Mouse (Mus musculus): ENCODE measurements around the gene Mcu. TPM values are rescaled to one million over a fixed set of nuclear protein-coding genes. Genes with fewer than 3 reads are reported as not detected.

The Mcu gene
- polyA plus RNA-seq, 1 experiment from 2014 or later = 36.0 TPM

DNA sequence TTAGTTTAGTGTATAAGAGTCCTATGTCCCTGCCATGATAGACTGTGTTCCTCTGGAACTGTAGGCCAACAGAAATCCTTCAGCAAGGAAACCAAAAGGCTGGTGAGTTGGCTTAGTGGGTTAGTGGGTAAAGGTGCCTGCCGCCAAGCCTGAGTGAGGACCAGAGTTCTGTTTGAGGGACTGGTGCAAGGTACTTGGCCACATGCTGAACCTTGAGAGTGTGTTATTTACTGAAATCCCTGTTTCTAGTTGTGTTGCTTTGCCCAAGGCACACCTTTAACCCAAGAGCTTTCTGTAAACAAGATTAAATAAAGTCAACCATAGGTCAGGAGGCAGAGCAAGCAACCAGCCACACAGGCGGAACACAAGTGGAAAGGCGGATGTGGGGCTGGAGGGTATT is 150.9 kb downstream of the Mcu start:
- no peaks in the 10 kb centered on the region for H3K27me3 ChIP-seq (ENCODE audit: control insufficient read depth, insufficient read depth, low read length)
- H3K9ac ChIP-seq (ENCODE audit: low read depth, low read length) = no peak overlapping the region
- H3K4me2 ChIP-seq (replicated peaks; ENCODE audit: low read depth, low read length) = no peak overlapping the region
- H3K9me3 ChIP-seq (ENCODE audit: control insufficient read depth, low read length) = no peaks in the 10 kb centered on the region
- WGBS = 91% methylated on average over 3 of the region's 3 CpGs
- H3K36me3 ChIP-seq (ENCODE audit: control insufficient read depth, insufficient read depth, low read length) = peaks cover 3% of the 10 kb centered on the region; the same call in 1 of the 2 replicates
- no peak overlapping the region for H3K4me3 ChIP-seq (ENCODE audit: low read length)
- H3K27ac ChIP-seq (ENCODE audit: low read depth, low read length) = no peak overlapping the region
- ATAC-seq (ENCODE audit: low FRiP score, low TSS enrichment) = no peak
- H3K4me1 ChIP-seq (ENCODE audit: control insufficient read depth, insufficient read depth, low read length) = no peaks in the 10 kb centered on the region

- 90% methylated on average over 6 of the region's 6 CpGs for WGBS
- Histone ChIP-seq H3K4me1 (ENCODE audit: control insufficient read depth, insufficient read depth, low read length) (no peaks in the 10 kb centered on the region), H3K27ac (ENCODE audit: low read depth, low read length) (no peak overlapping the region), H3K9ac (ENCODE audit: low read depth, low read length) (no peak overlapping the region), H3K36me3 (ENCODE audit: control insufficient read depth, insufficient read depth, low read length) (peaks cover 3% of the 10 kb centered on the region; the same call in 1 of the 2 replicates), H3K4me3 (ENCODE audit: low read length) (no peak overlapping the region), H3K4me2 (replicated peaks; ENCODE audit: low read depth, low read length) (no peak overlapping the region), H3K9me3 (ENCODE audit: control insufficient read depth, low read length) (no peaks in the 10 kb centered on the region), H3K27me3 (ENCODE audit: control insufficient read depth, insufficient read depth, low read length) (no peaks in the 10 kb centered on the region)
- no peak for ATAC-seq (ENCODE audit: low FRiP score, low TSS enrichment)
Observed at GRCm38 (mm10) chr10:59462307-59462706, 154.2 kb downstream of the Mcu start.

GRCm38 (mm10) chr10:59459767-59460166 is 156.7 kb downstream of the Mcu start:
- WGBS = 90% methylated on average over 12 of the region's 12 CpGs
- H3K4me2 ChIP-seq (replicated peaks; ENCODE audit: low read depth, low read length) = no peak overlapping the region
- no peak overlapping the region for H3K9ac ChIP-seq (ENCODE audit: low read depth, low read length)
- no peaks in the 10 kb centered on the region for H3K27me3 ChIP-seq (ENCODE audit: control insufficient read depth, insufficient read depth, low read length)
- no peak for ATAC-seq (ENCODE audit: low FRiP score, low TSS enrichment)
- no peaks in the 10 kb centered on the region for H3K9me3 ChIP-seq (ENCODE audit: control insufficient read depth, low read length)
- H3K4me1 ChIP-seq (ENCODE audit: control insufficient read depth, insufficient read depth, low read length) = no peaks in the 10 kb centered on the region
- peaks cover 3% of the 10 kb centered on the region; the same call in 1 of the 2 replicates for H3K36me3 ChIP-seq (ENCODE audit: control insufficient read depth, insufficient read depth, low read length)
- no peak overlapping the region for H3K4me3 ChIP-seq (ENCODE audit: low read length)
- no peak overlapping the region for H3K27ac ChIP-seq (ENCODE audit: low read depth, low read length)

DNA sequence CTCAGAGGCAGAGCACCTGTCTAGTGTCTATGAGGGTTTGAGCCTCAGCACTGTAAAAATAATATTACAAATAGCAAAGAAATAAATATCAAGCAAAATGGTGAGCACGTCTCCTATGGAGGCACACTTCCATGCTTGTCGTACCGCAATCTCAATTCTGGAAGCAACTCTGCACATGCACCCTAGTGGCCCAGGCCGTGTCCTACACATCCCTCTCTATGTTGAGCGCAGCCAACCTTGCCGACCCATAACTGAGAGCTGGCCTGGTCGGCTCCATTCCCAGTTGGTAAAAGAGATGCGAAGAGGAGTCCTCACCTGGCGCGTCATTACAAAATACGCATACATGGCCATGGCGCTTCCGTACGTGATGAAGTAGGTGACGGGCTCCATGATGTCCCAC is 161.9 kb downstream of the Mcu start:
- no peak for ATAC-seq (ENCODE audit: low FRiP score, low TSS enrichment)
- 96% methylated on average over 15 of the region's 15 CpGs for WGBS
- Histone ChIP-seq H3K9ac (ENCODE audit: low read depth, low read length) (no peak overlapping the region), H3K4me1 (ENCODE audit: control insufficient read depth, insufficient read depth, low read length) (no peaks in the 10 kb centered on the region), H3K4me2 (replicated peaks; ENCODE audit: low read depth, low read length) (no peak overlapping the region), H3K27ac (ENCODE audit: low read depth, low read length) (no peak overlapping the region), H3K4me3 (ENCODE audit: low read length) (no peak overlapping the region), H3K9me3 (ENCODE audit: control insufficient read depth, low read length) (no peaks in the 10 kb centered on the region), H3K36me3 (ENCODE audit: control insufficient read depth, insufficient read depth, low read length) (peaks cover 3% of the 10 kb centered on the region; the same call in 1 of the 2 replicates), H3K27me3 (ENCODE audit: control insufficient read depth, insufficient read depth, low read length) (no peaks in the 10 kb centered on the region)

- H3K9me3 ChIP-seq (ENCODE audit: control insufficient read depth, low read length) = no peaks in the 10 kb centered on the region
- ATAC-seq (ENCODE audit: low FRiP score, low TSS enrichment) = peak; percentile 85
- WGBS = 61% methylated on average over 5 of the region's 5 CpGs
Observed at GRCm38 (mm10) chr10:59451839-59452238, 164.7 kb downstream of the Mcu start.

GRCm38 (mm10) chr10:59447546-59447945 is 168.9 kb downstream of the Mcu start:
- Histone ChIP-seq H3K9me3 (ENCODE audit: control insufficient read depth, low read length) (no peaks in the 10 kb centered on the region), H3K4me2 (replicated peaks; ENCODE audit: low read depth, low read length) (no peak overlapping the region), H3K4me3 (ENCODE audit: low read length) (no peak overlapping the region), H3K4me1 (ENCODE audit: control insufficient read depth, insufficient read depth, low read length) (0 out of 2 replicates have a peak, but pooled peaks cover 6% of the 10 kb centered on the region), H3K27me3 (ENCODE audit: control insufficient read depth, insufficient read depth, low read length) (no peaks in the 10 kb centered on the region), H3K27ac (ENCODE audit: low read depth, low read length) (0 out of 2 replicates have a peak overlapping the region, but pooled peaks have one; percentile 24), H3K9ac (ENCODE audit: low read depth, low read length) (no peak overlapping the region), H3K36me3 (ENCODE audit: control insufficient read depth, insufficient read depth, low read length) (no peaks in the 10 kb centered on the region)
- 77% methylated on average over 9 of the region's 9 CpGs for WGBS
- no peak for ATAC-seq (ENCODE audit: low FRiP score, low TSS enrichment)

More at GRCm38 (mm10) chr10:59451839-59452238, 164.7 kb downstream of the Mcu start:
- H3K27ac ChIP-seq (ENCODE audit: low read depth, low read length) = no peak overlapping the region
- H3K4me1 ChIP-seq (ENCODE audit: control insufficient read depth, insufficient read depth, low read length) = no peaks in the 10 kb centered on the region
- H3K36me3 ChIP-seq (ENCODE audit: control insufficient read depth, insufficient read depth, low read length) = peaks cover 3% of the 10 kb centered on the region; the same call in 1 of the 2 replicates
- H3K27me3 ChIP-seq (ENCODE audit: control insufficient read depth, insufficient read depth, low read length) = no peaks in the 10 kb centered on the region
- no peak overlapping the region for H3K4me3 ChIP-seq (ENCODE audit: low read length)
- no peak overlapping the region for H3K4me2 ChIP-seq (replicated peaks; ENCODE audit: low read depth, low read length)
- no peak overlapping the region for H3K9ac ChIP-seq (ENCODE audit: low read depth, low read length)

DNA sequence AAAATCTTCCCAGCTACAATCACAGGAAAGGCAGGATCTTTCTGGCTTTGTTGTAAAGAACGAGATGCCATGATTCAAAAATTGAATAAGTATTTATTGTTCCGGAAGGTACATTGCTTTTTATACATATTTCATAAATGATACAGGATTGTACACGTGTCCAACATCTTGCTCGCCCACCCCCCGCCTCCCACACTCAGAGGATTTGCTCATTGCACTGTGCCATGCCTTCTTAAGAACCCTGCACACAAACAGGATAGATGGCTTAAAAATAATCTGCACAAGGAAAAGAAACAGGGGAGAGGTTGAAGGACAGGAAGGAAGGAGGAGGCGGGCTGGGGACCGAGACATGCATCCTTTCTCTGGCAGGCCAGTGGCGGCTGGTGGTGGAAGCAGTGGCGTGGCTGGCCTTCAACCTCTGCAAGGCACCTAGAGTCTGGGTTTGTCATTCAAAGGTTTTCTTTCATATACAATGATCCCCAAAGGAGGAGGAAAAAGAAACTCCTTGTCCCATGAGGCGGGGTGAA is 169.5 kb downstream of the Mcu start:
- H3K27ac ChIP-seq (ENCODE audit: low read depth, low read length) = no peak overlapping the region
- H3K9ac ChIP-seq (ENCODE audit: low read depth, low read length) = no peak overlapping the region
- H3K27me3 ChIP-seq (ENCODE audit: control insufficient read depth, insufficient read depth, low read length) = no peaks in the 10 kb centered on the region
- H3K4me1 ChIP-seq (ENCODE audit: control insufficient read depth, insufficient read depth, low read length) = 0 out of 2 replicates have a peak, but pooled peaks cover 6% of the 10 kb centered on the region
- WGBS = 84% methylated on average over 10 of the region's 10 CpGs
- ATAC-seq (ENCODE audit: low FRiP score, low TSS enrichment) = no peak
- no peaks in the 10 kb centered on the region for H3K36me3 ChIP-seq (ENCODE audit: control insufficient read depth, insufficient read depth, low read length)
- no peak overlapping the region for H3K4me2 ChIP-seq (replicated peaks; ENCODE audit: low read depth, low read length)
- no peak overlapping the region for H3K4me3 ChIP-seq (ENCODE audit: low read length)
- no peaks in the 10 kb centered on the region for H3K9me3 ChIP-seq (ENCODE audit: control insufficient read depth, low read length)

DNA sequence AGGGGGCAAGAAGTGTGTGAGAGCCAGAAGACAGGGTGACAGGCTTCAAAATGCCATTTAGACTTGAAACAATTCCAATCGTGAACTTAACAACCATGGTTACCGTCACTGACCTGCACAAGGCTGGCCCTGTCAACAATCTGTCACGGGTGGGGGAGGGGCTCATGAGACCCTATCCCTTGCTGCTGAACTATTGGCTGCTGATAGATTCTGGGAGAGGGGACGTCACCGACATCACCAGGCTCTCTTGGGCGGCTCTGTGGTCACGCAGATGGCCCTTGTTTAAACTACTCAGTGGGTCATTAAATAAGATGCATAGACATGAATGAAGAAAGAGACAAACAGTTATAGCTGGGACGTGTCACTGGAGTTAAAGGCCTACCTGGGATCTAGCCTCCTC is 171.9 kb downstream of the Mcu start:
- Histone ChIP-seq H3K27ac (ENCODE audit: low read depth, low read length) (no peak overlapping the region), H3K9ac (ENCODE audit: low read depth, low read length) (no peak overlapping the region), H3K9me3 (ENCODE audit: control insufficient read depth, low read length) (no peaks in the 10 kb centered on the region)

GRCm38 (mm10) chr10:59444106-59444505 is 172.4 kb downstream of the Mcu start:
- WGBS = 87% methylated on average over 3 of the region's 3 CpGs
- Histone ChIP-seq H3K36me3 (ENCODE audit: control insufficient read depth, insufficient read depth, low read length) (no peaks in the 10 kb centered on the region), H3K4me1 (ENCODE audit: control insufficient read depth, insufficient read depth, low read length) (0 out of 2 replicates have a peak, but pooled peaks cover 6% of the 10 kb centered on the region), H3K27ac (ENCODE audit: low read depth, low read length) (no peak overlapping the region), H3K9ac (ENCODE audit: low read depth, low read length) (no peak overlapping the region), H3K4me3 (ENCODE audit: low read length) (no peak overlapping the region), H3K9me3 (ENCODE audit: control insufficient read depth, low read length) (no peaks in the 10 kb centered on the region), H3K27me3 (ENCODE audit: control insufficient read depth, insufficient read depth, low read length) (no peaks in the 10 kb centered on the region), H3K4me2 (replicated peaks; ENCODE audit: low read depth, low read length) (no peak overlapping the region)
- no peak for ATAC-seq (ENCODE audit: low FRiP score, low TSS enrichment)

More for the DNA sequence above, 171.9 kb downstream of the Mcu start:
- Histone ChIP-seq H3K4me3 (ENCODE audit: low read length) (no peak overlapping the region), H3K27me3 (ENCODE audit: control insufficient read depth, insufficient read depth, low read length) (no peaks in the 10 kb centered on the region), H3K36me3 (ENCODE audit: control insufficient read depth, insufficient read depth, low read length) (no peaks in the 10 kb centered on the region), H3K4me1 (ENCODE audit: control insufficient read depth, insufficient read depth, low read length) (0 out of 2 replicates have a peak, but pooled peaks cover 6% of the 10 kb centered on the region), H3K4me2 (replicated peaks; ENCODE audit: low read depth, low read length) (no peak overlapping the region)
- 51% methylated on average over 8 of the region's 8 CpGs for WGBS
- no peak for ATAC-seq (ENCODE audit: low FRiP score, low TSS enrichment)

All from kidney, embryonic 14.5 days (tissue).